Comparison of ENCODE assay signal across 19 mouse cellular contexts in the genomic region with DNA sequence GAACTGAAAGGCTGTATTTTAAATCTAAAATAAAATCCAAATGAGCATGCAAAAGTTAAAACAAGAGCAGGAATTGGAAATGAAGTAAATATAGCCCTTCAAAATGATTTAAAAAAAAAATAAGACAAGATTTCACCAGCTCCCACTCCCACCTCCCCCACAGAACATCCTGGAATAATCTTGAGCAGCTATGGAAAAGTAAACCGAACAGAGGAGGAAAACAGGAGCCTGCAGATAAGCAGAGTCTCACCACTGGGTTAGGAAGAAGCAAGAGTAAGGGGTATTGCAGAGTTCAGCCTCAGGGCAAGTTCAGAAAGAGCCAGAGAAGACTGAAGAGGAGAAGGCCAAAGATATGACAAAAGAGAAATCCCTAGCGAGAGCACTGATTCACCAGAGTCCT. TPM values are rescaled to one million over a fixed set of nuclear protein-coding genes. Genes with fewer than 3 reads are reported as not detected.
"Had no signal": no experiment of that assay in that cellular context is flagged by ENCODE, and none has a peak within 500 bp of the region (broad histone marks: within the 10 kb centered on the region; RNA-seq: fewer than 3 reads in every experiment).

No protein-coding gene starts in this region.

- H3K36me3 ChIP-seq: kidney, embryonic 15.5 days; limb, embryonic 13.5 days; liver, embryonic 15.5 days; neural tube, embryonic 15.5 days had no signal

- H3K4me3 ChIP-seq: kidney, embryonic 15.5 days; limb, embryonic 13.5 days; liver, embryonic 15.5 days; myocyte; neural tube, embryonic 15.5 days had no signal

- H3K27me3 ChIP-seq: kidney, embryonic 15.5 days; limb, embryonic 13.5 days; liver, embryonic 15.5 days; neural tube, embryonic 15.5 days had no signal

- H3K9ac ChIP-seq: kidney, embryonic 15.5 days; limb, embryonic 13.5 days; liver, embryonic 15.5 days; neural tube, embryonic 15.5 days had no signal

- H3K9me3 ChIP-seq: kidney, embryonic 15.5 days; limb, embryonic 13.5 days; liver, embryonic 15.5 days; neural tube, embryonic 15.5 days had no signal

- H3K4me1 ChIP-seq: kidney, embryonic 15.5 days; limb, embryonic 13.5 days; liver, embryonic 15.5 days; neural tube, embryonic 15.5 days had no signal

- ATAC-seq: lung, postnatal 0 days had no signal

- H3K27ac ChIP-seq: kidney, embryonic 15.5 days; limb, embryonic 13.5 days; liver, embryonic 15.5 days; neural tube, embryonic 15.5 days had no signal

- H3K4me2 ChIP-seq: kidney, embryonic 15.5 days; limb, embryonic 13.5 days; liver, embryonic 15.5 days; neural tube, embryonic 15.5 days had no signal

- DNase-seq: kidney, adult 2 months; kidney, postnatal 14 days; left cerebral cortex, postnatal 4 days; lung, adult 2 months; lung, postnatal 36 days; midbrain, embryonic 14.5 days; thymus, postnatal 4 days had no signal

RNA-seq across cellular contexts. Expression of a gene that starts 46.9 kb away (rescaled TPM):
- total RNA-seq: liver, adult 2 months; megakaryocyte progenitor cell, adult 5-6 weeks had no signal
- polyA plus RNA-seq: kidney, adult 2 months; large intestine, adult 2 months; liver, adult 2 months; liver, embryonic 15.5 days; lung, adult 2 months; lung, postnatal 0 days; myocyte; neural tube, embryonic 11.5 days; small intestine, adult 2 months; stomach, embryonic 16.5 days had no signal

RNA-seq across cellular contexts. Expression of a gene that starts 48.9 kb away (rescaled TPM):
- total RNA-seq: liver, adult 2 months; megakaryocyte progenitor cell, adult 5-6 weeks had no signal
- polyA plus RNA-seq: liver, adult 2 months; myocyte had no signal
